14 mouse cellular contexts compared by ENCODE assay signal in genomic region chr1:63190851-63191250, GRCm38 (mm10). TPM values are rescaled to one million over a fixed set of nuclear protein-coding genes. Genes with fewer than 3 reads are reported as not detected.
A peak's percentile ranks its signal among the peaks of the same experiment; 100 is the strongest.
DNase-seq lines count a peak whose midpoint lies in the region; ATAC-seq and TF ChIP-seq lines count a peak whose summit lies in the region.
"Had no signal": no experiment of that assay in that cellular context is flagged by ENCODE, and none has a peak within 500 bp of the region (broad histone marks: within the 10 kb centered on the region; RNA-seq: fewer than 3 reads in every experiment).

No protein-coding gene starts in this region.

- peak; percentile 18 for DNase-seq in gastrocnemius, postnatal 14 days
- DNase-seq in gastrocnemius, adult 18-20 months (ENCODE audit: low spot score) = no peak
- peak; percentile 27 to 43 for DNase-seq in left cerebral cortex, postnatal 10 days (ENCODE audit: extremely low spot score in 1 of 2, low spot score in 2 of 2)
- DNase-seq in left cerebral cortex, adult 8-10 months (ENCODE audit: low spot score in 2 of 2) = no peak
- peak; percentile 65 for DNase-seq in ZHBTc4 (ENCODE audit: low read depth, low spot score)
- peak; percentile 48 for DNase-seq in kidney, postnatal 0 days (ENCODE audit: low spot score)
- DNase-seq in spleen, postnatal 10 days (ENCODE audit: low spot score in 2 of 2) = no peak
- no peak for DNase-seq in testis, postnatal 14 days (ENCODE audit: low spot score)
- DNase-seq: gastrocnemius, postnatal 36 days; right cerebral cortex, postnatal 25 days had no signal

- H3K9me3 ChIP-seq in kidney, postnatal 0 days (replicated peaks; ENCODE audit: low read length) = no peaks in the 10 kb centered on the region
- H3K9me3 ChIP-seq: neural tube, embryonic 13.5 days had no signal

- no peaks in the 10 kb centered on the region for H3K4me1 ChIP-seq in kidney, postnatal 0 days (replicated peaks; ENCODE audit: insufficient read depth, low read length)
- H3K4me1 ChIP-seq: neural tube, embryonic 13.5 days had no signal

- no peak for ATAC-seq in kidney, postnatal 0 days (replicated peaks; ENCODE audit: low FRiP score, low read depth)
- ATAC-seq: CD4-positive, CD25-positive, alpha-beta regulatory T cell, adult 4 months; intestine, postnatal 0 days had no signal

- no peak overlapping the region for H3K9ac ChIP-seq in kidney, postnatal 0 days (ENCODE audit: low read depth, low read length)
- H3K9ac ChIP-seq: neural tube, embryonic 13.5 days had no signal

- H3K4me2 ChIP-seq in kidney, postnatal 0 days (ENCODE audit: low read length) = no peak overlapping the region
- H3K4me2 ChIP-seq: liver, embryonic 11.5 days; neural tube, embryonic 13.5 days had no signal

- H3K27me3 ChIP-seq in kidney, postnatal 0 days (ENCODE audit: insufficient read depth, low read length) = no peaks in the 10 kb centered on the region
- H3K27me3 ChIP-seq: neural tube, embryonic 13.5 days had no signal

- no peak overlapping the region for H3K27ac ChIP-seq in kidney, postnatal 0 days
- H3K27ac ChIP-seq: neural tube, embryonic 13.5 days had no signal

- no peak overlapping the region for H3K4me3 ChIP-seq in kidney, postnatal 0 days (replicated peaks; ENCODE audit: low read depth, low read length)
- H3K4me3 ChIP-seq: neural tube, embryonic 13.5 days had no signal

- intact Hi-C loops in gastrocnemius, postnatal 14 days (cut with DNase I; ENCODE audit: low total_unique reads) = no loop called here
- intact Hi-C loops in left cerebral cortex, postnatal 10 days (cut with DNase I) = no loop called here

- 55% methylated on average over 8 of the region's 8 CpGs for WGBS in kidney, postnatal 0 days

- TF ChIP-seq CTCF in kidney, postnatal 0 days (IDR thresholded peaks at IDR 0.05; ENCODE audit: low read depth) = no peak

- H3K36me3 ChIP-seq in kidney, postnatal 0 days (ENCODE audit: insufficient read depth, low read length) = no peaks in the 10 kb centered on the region
- H3K36me3 ChIP-seq: neural tube, embryonic 13.5 days had no signal

RNA-seq across cellular contexts. Expression of gene Ndufs1, which starts 14.2 kb away (rescaled TPM):
- total RNA-seq in gastrocnemius, postnatal 14 days (2021) = 100 to 1,000 TPM; 328 to 405 TPM
- total RNA-seq in gastrocnemius, adult 18-20 months (2021) = 100 to 1,000 TPM; 349 to 374 TPM
- 100 to 1,000 TPM; 143 TPM for total RNA-seq in left cerebral cortex, postnatal 10 days (2021)
- total RNA-seq in left cerebral cortex, adult 8-10 months (2022) = 100 to 1,000 TPM; 160 to 177 (median 163) TPM
- polyA plus RNA-seq in kidney, postnatal 0 days (2015; fragmentation: Nextera tagmentation; extraction: Ambion mirVana) = 178 and 181 TPM in 2 replicates

RNA-seq across cellular contexts. Expression of gene Eef1b2, which starts 14.2 kb away (rescaled TPM):
- total RNA-seq in gastrocnemius, postnatal 14 days (2021) = 100 to 1,000 TPM; 386 to 417 TPM
- 100 to 1,000 TPM; 342 to 368 TPM for total RNA-seq in gastrocnemius, adult 18-20 months (2021)
- 100 to 1,000 TPM; 488 to 516 TPM for total RNA-seq in left cerebral cortex, postnatal 10 days (2021)
- total RNA-seq in left cerebral cortex, adult 8-10 months (2022) = 100 to 1,000 TPM; 322 to 416 (median 378) TPM
- 545 and 580 TPM in 2 replicates for polyA plus RNA-seq in kidney, postnatal 0 days (2015; fragmentation: Nextera tagmentation; extraction: Ambion mirVana)

RNA-seq across cellular contexts. Expression of gene Gpr1, which starts 23.5 kb away (rescaled TPM):
- total RNA-seq in gastrocnemius, postnatal 14 days (2021) = under 1 TPM; 0.53 to 0.69 TPM
- total RNA-seq in gastrocnemius, adult 18-20 months (2021) = under 1 TPM; 0.41 to 0.45 TPM
- under 1 TPM; 0.34 to 0.94 TPM for total RNA-seq in left cerebral cortex, postnatal 10 days (2021)
- under 1 TPM; 0.25 to 0.87 (median 0.72) TPM for total RNA-seq in left cerebral cortex, adult 8-10 months (2022)
- 0.15 and 0.17 TPM in 2 replicates for polyA plus RNA-seq in kidney, postnatal 0 days (2015; fragmentation: Nextera tagmentation; extraction: Ambion mirVana)
- polyA plus RNA-seq: CD4-positive, CD25-positive, alpha-beta regulatory T cell, adult 4 months had no signal

Comparison
In these comparisons a context has a peak if more than half of its experiments do, and no peak if none do; other contexts are left out.
1. DNase-seq: peak in gastrocnemius, postnatal 14 days (single experiment), left cerebral cortex, postnatal 10 days (2 of 2), ZHBTc4 (single experiment) and kidney, postnatal 0 days (single experiment); none in gastrocnemius, adult 18-20 months (single experiment), left cerebral cortex, adult 8-10 months (0 of 2), spleen, postnatal 10 days (0 of 2) and testis, postnatal 14 days (single experiment).